Mouse (Mus musculus): ENCODE measurements around the gene Snd1.

Snd1 gene

GRCm38 (mm10) chr6:28504611-28505010, 29.7 kb downstream of the Snd1 start:
- TF ChIP-seq GATA4 (IDR thresholded peaks at IDR 0.05; ENCODE audit: insufficient replicate concordance, low read length) = no peak

GRCm38 (mm10) chr6:28507759-28508158, 32.8 kb downstream of the Snd1 start:
- TF ChIP-seq GATA4 (IDR thresholded peaks at IDR 0.05; ENCODE audit: insufficient replicate concordance, low read length) = no peak

- no peak for TF ChIP-seq GATA4 (IDR thresholded peaks at IDR 0.05; ENCODE audit: insufficient replicate concordance, low read length)
Measured at GRCm38 (mm10) chr6:28514195-28514594, 39.3 kb downstream of the Snd1 start.

- no peak for TF ChIP-seq GATA4 (IDR thresholded peaks at IDR 0.05; ENCODE audit: insufficient replicate concordance, low read length)
Measured at GRCm38 (mm10) chr6:28514830-28515350, 40.0 kb downstream of the Snd1 start.

- TF ChIP-seq GATA4 (IDR thresholded peaks at IDR 0.05; ENCODE audit: insufficient replicate concordance, low read length) = no peak
Measured at GRCm38 (mm10) chr6:28516618-28517017, 41.7 kb downstream of the Snd1 start.

GRCm38 (mm10) chr6:28517050-28517449, 42.1 kb downstream of the Snd1 start:
- TF ChIP-seq GATA4 (IDR thresholded peaks at IDR 0.05; ENCODE audit: insufficient replicate concordance, low read length) = no peak

GRCm38 (mm10) chr6:28519426-28519825, 44.5 kb downstream of the Snd1 start:
- no peak for TF ChIP-seq GATA4 (IDR thresholded peaks at IDR 0.05; ENCODE audit: insufficient replicate concordance, low read length)

GRCm38 (mm10) chr6:28521416-28521815, 46.5 kb downstream of the Snd1 start:
- TF ChIP-seq GATA4 (IDR thresholded peaks at IDR 0.05; ENCODE audit: insufficient replicate concordance, low read length) = no peak

GRCm38 (mm10) chr6:28525589-28525988, 50.6 kb downstream of the Snd1 start:
- TF ChIP-seq GATA4 (IDR thresholded peaks at IDR 0.05; ENCODE audit: insufficient replicate concordance, low read length) = no peak

GRCm38 (mm10) chr6:28527459-28527858, 52.5 kb downstream of the Snd1 start:
- no peak for TF ChIP-seq GATA4 (IDR thresholded peaks at IDR 0.05; ENCODE audit: insufficient replicate concordance, low read length)

- no peak for TF ChIP-seq GATA4 (IDR thresholded peaks at IDR 0.05; ENCODE audit: insufficient replicate concordance, low read length)
Measured at GRCm38 (mm10) chr6:28528208-28528607, 53.3 kb downstream of the Snd1 start.

- TF ChIP-seq GATA4 (IDR thresholded peaks at IDR 0.05; ENCODE audit: insufficient replicate concordance, low read length) = no peak
Measured at GRCm38 (mm10) chr6:28536464-28536863, 61.5 kb downstream of the Snd1 start.

- TF ChIP-seq GATA4 (IDR thresholded peaks at IDR 0.05; ENCODE audit: insufficient replicate concordance, low read length) = no peak
Measured at GRCm38 (mm10) chr6:28537851-28538527, 63.0 kb downstream of the Snd1 start.

- TF ChIP-seq GATA4 (IDR thresholded peaks at IDR 0.05; ENCODE audit: insufficient replicate concordance, low read length) = no peak
Measured at GRCm38 (mm10) chr6:28542298-28542701, 67.4 kb downstream of the Snd1 start.

GRCm38 (mm10) chr6:28546943-28547342, 72.0 kb downstream of the Snd1 start:
- TF ChIP-seq GATA4 (IDR thresholded peaks at IDR 0.05; ENCODE audit: insufficient replicate concordance, low read length) = no peak

- no peak for TF ChIP-seq GATA4 (IDR thresholded peaks at IDR 0.05; ENCODE audit: insufficient replicate concordance, low read length)
Measured at GRCm38 (mm10) chr6:28549374-28549773, 74.4 kb downstream of the Snd1 start.

All from liver, adult (tissue).